Mouse (Mus musculus): Measurements from ENCODE around the gene Gm49320. TPM values are rescaled to one million over a fixed set of nuclear protein-coding genes. Genes with fewer than 3 reads are reported as not detected.

Gene Gm49320
- polyA plus RNA-seq, 1 experiment from 2014 or later = 0.34 TPM

DNA sequence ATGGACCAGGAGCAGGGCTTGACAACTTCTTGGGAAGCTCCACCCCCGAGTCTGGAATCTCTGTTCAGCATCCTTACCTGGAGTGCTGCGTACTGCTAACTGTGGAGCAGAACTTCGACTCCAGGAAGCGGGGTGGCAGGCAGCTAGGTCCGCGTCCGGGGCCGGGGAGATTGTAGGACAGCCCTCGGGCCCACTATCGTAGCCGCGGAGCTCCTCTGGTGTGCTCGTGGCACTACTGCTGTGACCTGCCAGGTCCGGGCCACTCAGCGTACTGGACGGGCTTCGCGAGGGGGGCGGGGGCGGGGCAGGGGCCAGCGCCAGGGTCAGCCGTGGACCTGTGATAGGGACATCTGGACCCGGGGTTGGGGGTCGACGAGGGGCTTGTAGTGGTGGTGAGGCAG lies 25.9 kb upstream of the Gm49320 start:
- Histone ChIP-seq H3K4me3 (replicated peaks) (peak overlapping the region; percentile 47), H3K4me2 (replicated peaks) (peak overlapping the region; percentile 96), H3K36me3 (peaks cover 9% of the 10 kb centered on the region; the same call in 1 of the 2 replicates), H3K27me3 (replicated peaks) (peaks cover 22% of the 10 kb centered on the region), H3K27ac (0 out of 2 replicates have a peak overlapping the region, but pooled peaks have one; percentile 56), H3K4me1 (replicated peaks) (peaks cover 45% of the 10 kb centered on the region), H3K9me3 (no peaks in the 10 kb centered on the region), H3K9ac (peak overlapping the region; percentile 56)
- ATAC-seq = peak; percentile 16
- WGBS = 1% methylated on average over 25 of the region's 25 CpGs

DNA sequence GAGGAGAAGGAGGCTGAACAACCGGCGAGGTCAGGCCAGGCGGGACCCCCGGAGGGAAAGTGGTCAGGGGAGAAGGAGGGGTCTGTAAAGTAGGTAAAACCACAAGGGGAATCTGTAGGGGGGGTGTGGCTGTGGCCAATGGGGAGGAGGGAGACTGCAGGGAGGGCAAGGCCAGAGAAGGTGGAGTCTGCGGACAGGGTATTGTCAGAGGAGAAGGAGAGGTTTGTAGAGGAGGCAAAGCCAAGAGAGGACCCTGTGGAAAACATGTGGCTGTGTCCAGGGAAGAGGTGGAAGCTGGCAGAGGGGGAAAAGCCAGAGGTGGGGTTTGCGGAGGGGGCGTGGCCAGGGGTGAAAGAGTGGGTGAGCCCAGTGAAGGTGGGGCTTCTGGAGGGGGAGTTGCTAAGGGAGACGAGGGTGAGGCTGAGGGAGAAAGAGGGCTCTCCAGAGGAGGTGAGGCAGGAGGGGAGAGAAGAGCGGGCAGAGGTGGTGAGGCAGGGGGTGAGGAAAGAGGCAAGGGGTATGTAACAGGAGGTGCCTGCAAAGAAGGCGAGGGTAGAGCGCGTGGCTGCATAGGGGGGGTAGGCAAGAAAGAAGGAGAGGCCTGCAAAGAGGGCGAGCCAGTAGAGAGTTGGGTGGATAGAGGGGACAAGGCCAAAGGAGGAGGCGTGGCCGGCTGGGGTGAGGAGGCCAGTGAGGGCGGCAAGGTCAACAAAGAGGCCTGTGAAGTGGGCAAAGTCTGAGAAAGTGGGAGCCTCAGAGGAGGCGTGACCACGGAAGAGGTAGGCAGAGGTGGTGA lies 25.3 kb upstream of the Gm49320 start:
- H3K9ac ChIP-seq = peak overlapping the region; percentile 56
- peaks cover 23% of the 10 kb centered on the region for H3K27me3 ChIP-seq (replicated peaks)
- peaks cover 45% of the 10 kb centered on the region for H3K4me1 ChIP-seq (replicated peaks)
- H3K4me2 ChIP-seq (replicated peaks) = peak overlapping the region; percentile 96
- no peaks in the 10 kb centered on the region for H3K9me3 ChIP-seq
- peak overlapping the region; percentile 47 for H3K4me3 ChIP-seq (replicated peaks)
- H3K27ac ChIP-seq = peak overlapping the region; percentile 81
- WGBS = 5% methylated on average over 18 of the region's 18 CpGs
- peak; percentile 76 for ATAC-seq
- peaks cover 9% of the 10 kb centered on the region; the same call in 1 of the 2 replicates for H3K36me3 ChIP-seq

DNA sequence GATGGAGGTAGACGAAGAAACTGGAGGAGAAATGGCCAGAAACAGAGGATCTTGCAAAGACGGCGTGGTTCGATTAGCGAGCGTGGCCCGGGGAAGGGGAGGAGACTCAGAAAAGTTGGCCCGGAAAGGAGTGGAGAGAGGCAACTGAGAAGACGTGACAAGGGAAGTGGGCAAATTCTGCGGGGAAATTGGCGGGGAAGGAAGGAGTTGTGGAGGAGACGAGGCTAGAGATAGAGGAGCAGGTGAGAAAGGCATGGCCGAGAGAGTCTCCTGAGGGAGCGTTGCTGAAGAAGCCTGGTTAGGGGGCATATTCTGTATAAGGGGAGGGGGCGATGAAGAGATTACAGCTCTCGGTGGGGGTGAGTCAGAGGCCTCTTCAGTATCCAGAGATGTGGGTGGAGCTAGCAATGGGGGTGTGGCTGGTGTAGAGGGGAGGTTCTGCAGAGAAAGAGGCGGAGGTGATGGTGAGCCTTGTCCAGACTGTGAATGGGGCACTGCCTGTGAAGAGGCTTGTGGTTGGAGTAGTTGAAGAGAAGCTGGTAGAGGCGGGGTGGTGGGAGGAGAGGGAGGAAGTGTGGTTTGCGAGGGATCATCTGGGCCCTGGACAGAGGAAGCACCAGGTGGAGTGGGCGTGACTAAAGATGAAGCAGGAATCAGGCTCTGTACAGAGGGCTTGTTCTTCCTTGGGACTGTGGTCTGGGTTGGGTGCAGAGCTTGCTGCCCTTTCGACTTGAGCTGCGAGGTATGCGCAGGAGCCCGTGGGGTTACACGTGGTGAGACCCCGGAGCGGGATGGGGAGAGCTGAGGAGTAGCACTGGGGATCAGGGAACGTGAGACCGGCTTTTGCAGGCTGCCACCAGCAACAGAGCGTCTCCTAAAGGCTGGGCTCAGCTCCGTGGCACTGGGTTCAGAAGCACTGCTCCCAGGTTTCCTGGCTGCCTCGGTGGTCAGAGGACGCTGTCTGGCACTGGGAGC lies 24.4 kb upstream of the Gm49320 start:
- peaks cover 23% of the 10 kb centered on the region for H3K27me3 ChIP-seq (replicated peaks)
- H3K4me2 ChIP-seq (replicated peaks) = peak overlapping the region; percentile 96
- 8% methylated on average over 33 of the region's 33 CpGs for WGBS
- peaks cover 45% of the 10 kb centered on the region for H3K4me1 ChIP-seq (replicated peaks)
- ATAC-seq = peak; percentile 80
- H3K27ac ChIP-seq = peak overlapping the region; percentile 81
- H3K4me3 ChIP-seq (replicated peaks) = peak overlapping the region; percentile 47
- no peaks in the 10 kb centered on the region for H3K9me3 ChIP-seq
- H3K9ac ChIP-seq = peak overlapping the region; percentile 56; the same call in 1 of the 2 replicates
- H3K36me3 ChIP-seq = peaks cover 7% of the 10 kb centered on the region; the same call in 1 of the 2 replicates

DNA sequence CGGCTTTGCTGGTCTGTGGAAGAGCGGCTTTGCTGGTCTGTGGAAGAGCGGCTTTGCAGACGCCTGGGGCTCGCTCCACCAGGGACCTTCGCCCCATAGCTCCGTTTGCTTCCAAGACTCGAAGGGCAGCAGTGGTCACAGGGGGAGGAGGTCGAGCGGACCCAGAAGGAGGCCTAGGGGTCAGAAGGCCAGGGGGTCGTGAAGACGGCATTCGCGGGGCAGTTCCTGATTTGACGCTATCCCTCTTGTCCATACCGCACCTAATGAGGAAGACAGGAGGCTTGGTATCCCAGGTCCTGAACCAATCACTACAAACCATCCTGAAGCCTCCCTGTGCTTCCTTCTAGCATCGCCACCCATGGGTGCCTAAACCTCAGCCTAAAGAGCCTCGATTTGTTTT lies 22.4 kb upstream of the Gm49320 start:
- Histone ChIP-seq H3K36me3 (no peaks in the 10 kb centered on the region), H3K27me3 (replicated peaks) (peaks cover 23% of the 10 kb centered on the region), H3K27ac (no peak overlapping the region), H3K4me3 (replicated peaks) (peak overlapping the region; percentile 49), H3K9me3 (no peaks in the 10 kb centered on the region), H3K4me2 (replicated peaks) (peak overlapping the region; percentile 97), H3K9ac (peak overlapping the region; percentile 57; the same call in 1 of the 2 replicates), H3K4me1 (replicated peaks) (peaks cover 45% of the 10 kb centered on the region)
- WGBS = 9% methylated on average over 18 of the region's 18 CpGs
- ATAC-seq = no peak

DNA sequence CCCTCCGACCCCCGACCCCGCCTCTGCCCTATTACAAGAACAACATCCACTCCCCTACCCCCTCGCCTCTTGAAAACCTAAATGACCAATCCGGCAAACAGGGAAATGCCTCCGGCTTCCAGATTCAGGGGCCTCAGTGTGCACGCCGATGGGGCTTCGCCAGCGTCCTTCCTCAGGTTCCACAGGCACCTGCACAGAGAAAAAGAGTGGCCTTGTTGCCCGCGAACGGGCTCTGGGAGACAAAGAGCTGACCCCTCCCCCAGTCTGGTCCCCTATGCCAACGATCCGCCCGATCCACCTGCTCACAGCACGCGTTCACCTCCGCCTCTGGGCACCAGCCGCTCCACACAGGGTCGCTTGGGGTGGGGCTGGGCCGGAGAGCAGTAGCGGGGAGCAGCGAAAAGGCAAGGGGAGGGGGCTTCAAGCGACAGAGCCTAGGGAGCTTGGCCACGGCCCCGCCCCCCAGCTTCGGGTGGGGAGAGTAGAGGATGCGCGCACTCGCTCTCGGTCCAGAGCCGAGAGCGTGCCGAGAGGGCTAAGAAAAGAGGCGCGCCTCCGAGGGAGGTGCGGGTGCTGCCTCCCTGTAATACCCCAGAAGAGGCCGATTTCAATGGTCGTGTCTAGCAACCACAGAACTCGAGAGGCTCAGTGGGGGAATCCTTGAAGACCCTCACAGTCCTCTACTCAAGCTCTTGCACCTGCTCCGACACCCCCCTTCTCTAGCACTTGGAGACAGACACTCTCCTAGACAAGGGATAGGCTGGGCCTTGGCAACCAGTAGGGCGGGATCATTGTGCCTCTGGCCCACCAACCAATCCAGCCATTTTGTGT lies 21.7 kb upstream of the Gm49320 start, which contains the start of gene Prr36:
Prr36 (minus strand) TSS at position 669 of the 831 bp plus-strand sequence.
- Histone ChIP-seq H3K9me3 (no peaks in the 10 kb centered on the region), H3K27me3 (replicated peaks) (peaks cover 23% of the 10 kb centered on the region), H3K9ac (peak within 1 kb of the TSS; percentile 57), H3K4me3 (replicated peaks) (peak within 1 kb of the TSS; percentile 49), H3K4me2 (replicated peaks) (peak within 1 kb of the TSS; percentile 97), H3K27ac (0 out of 2 replicates have a peak within 1 kb of the TSS, but pooled peaks have one; percentile 13), H3K36me3 (no peaks in the 10 kb centered on the region), H3K4me1 (replicated peaks) (peaks cover 45% of the 10 kb centered on the region)
- peak; percentile 18; the same call in 1 of the 2 replicates for ATAC-seq
- WGBS = under 1% methylated on average over 44 of the region's 44 CpGs

DNA sequence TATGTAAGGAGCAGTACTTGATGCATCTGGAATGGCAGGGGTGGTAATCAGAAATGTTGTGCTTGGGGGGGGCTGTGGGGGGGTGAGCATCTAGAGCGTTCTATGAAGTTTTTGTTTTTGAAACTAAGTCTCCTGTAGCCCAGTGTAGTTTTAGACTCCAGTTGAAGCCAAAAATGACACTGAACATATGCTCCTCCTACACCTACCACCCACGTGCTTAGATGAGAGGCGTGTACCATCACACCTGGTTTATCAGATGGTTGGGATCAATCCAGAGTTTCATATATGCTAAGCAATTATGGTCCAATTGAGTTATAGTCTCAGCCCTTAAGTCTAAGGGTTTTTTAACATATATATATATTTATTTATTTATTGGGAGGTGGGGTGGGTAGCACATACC lies 19.0 kb upstream of the Gm49320 start:
- Histone ChIP-seq H3K4me2 (replicated peaks) (no peak overlapping the region), H3K27ac (no peak overlapping the region), H3K4me3 (replicated peaks) (no peak overlapping the region), H3K9me3 (no peaks in the 10 kb centered on the region), H3K9ac (no peak overlapping the region), H3K27me3 (replicated peaks) (peaks cover 23% of the 10 kb centered on the region), H3K36me3 (no peaks in the 10 kb centered on the region), H3K4me1 (replicated peaks) (peaks cover 26% of the 10 kb centered on the region)
- ATAC-seq = no peak
- 85% methylated on average over 3 of the region's 3 CpGs for WGBS

DNA sequence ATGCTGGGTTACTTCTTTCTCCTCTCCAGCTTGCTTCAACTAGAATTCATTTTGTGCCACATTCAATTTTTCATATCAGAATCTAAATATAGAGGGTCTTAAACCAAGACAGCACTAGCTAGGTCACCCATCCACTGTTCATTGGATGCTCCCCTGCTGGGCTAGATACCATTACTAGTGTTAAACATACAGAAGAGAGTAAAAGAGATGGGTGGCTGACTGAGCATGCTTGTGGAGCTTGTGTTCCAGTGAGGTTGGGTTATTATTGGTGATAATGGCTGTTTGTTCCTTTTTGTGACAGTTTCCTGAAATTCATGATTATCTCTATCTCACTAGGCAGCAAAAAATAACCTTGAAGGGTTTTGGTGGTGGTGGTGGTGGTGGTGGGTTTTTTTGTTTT lies 16.6 kb upstream of the Gm49320 start:
- H3K27me3 ChIP-seq (replicated peaks) = peaks cover 8% of the 10 kb centered on the region
- no peak for ATAC-seq
- H3K9me3 ChIP-seq = no peaks in the 10 kb centered on the region
- no peak overlapping the region for H3K4me2 ChIP-seq (replicated peaks)
- H3K36me3 ChIP-seq = no peaks in the 10 kb centered on the region
- no peak overlapping the region for H3K9ac ChIP-seq
- no peak overlapping the region for H3K4me3 ChIP-seq (replicated peaks)
- no peak overlapping the region for H3K27ac ChIP-seq
- H3K4me1 ChIP-seq (replicated peaks) = peaks cover 9% of the 10 kb centered on the region

DNA sequence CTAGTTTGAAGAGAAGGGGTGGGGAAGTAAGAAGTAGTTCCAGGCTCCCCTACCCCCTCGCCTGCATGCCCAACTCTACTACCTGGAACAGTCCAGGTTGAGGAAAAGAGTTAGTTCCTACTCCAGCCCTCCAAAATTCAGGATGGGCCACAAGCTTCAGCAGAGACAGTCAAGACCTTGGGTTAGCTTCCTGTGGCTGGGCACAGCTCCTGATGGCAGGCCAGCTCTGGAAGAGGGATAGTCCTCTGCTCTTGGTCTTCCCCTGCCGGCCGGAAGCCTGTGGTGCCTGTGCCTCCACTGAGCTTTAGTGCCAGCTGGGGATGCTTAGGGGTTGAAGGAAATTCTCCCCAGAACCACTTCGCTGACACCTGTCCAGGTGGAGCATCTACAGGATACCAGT lies 12.3 kb upstream of the Gm49320 start:
- ATAC-seq = peak; percentile 32
- WGBS = 29% methylated on average over 4 of the region's 4 CpGs
- H3K27me3 ChIP-seq (replicated peaks) = no peaks in the 10 kb centered on the region; the same call in 1 of the 2 replicates
- H3K36me3 ChIP-seq = no peaks in the 10 kb centered on the region
- H3K4me3 ChIP-seq (replicated peaks) = peak overlapping the region; percentile 35
- no peaks in the 10 kb centered on the region for H3K9me3 ChIP-seq
- H3K9ac ChIP-seq = peak overlapping the region; percentile 35; the same call in 1 of the 2 replicates
- H3K4me1 ChIP-seq (replicated peaks) = peaks cover 4% of the 10 kb centered on the region; the same call in 1 of the 2 replicates
- H3K27ac ChIP-seq = no peak overlapping the region
- H3K4me2 ChIP-seq (replicated peaks) = peak overlapping the region; percentile 70

DNA sequence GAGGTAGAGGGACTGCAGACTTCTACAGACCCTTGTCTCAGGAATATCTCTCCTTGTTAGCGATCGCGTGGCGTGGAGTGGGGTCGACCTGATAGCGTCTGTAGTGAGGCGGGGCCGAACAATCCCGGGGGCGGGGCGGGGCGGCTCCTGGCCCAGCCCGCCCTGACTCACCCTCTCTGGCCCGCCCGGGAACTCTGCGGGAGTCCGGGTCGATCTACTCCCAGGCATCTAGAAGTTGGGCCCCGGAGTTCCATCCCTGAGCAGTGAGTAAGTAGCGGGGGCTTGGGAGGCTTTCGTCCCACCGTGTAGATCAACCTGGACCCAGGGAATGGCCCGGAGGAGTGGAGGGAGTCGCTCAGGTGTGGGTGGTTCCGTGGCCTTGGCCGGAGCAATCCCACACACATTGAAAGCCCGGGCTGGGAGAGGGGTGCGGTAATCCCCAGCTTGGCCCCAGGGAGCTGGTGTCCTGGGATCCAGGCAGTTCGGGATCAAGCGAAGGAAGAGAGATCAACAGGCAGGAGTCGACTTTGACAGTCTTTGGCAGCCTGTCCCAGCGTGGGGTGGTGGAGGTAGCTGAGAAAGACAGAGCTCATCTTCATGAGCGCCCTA lies 11.8 kb upstream of the Gm49320 start, which contains the start of gene Lrrc8e:
Lrrc8e (plus strand) TSS at position 89 of the 609 bp plus-strand sequence.
- peak; percentile 79 for ATAC-seq
- Histone ChIP-seq H3K4me2 (replicated peaks) (peak within 1 kb of the TSS; percentile 70), H3K4me3 (replicated peaks) (peak within 1 kb of the TSS; percentile 35), H3K27me3 (replicated peaks) (no peaks in the 10 kb centered on the region; the same call in 1 of the 2 replicates), H3K9me3 (no peaks in the 10 kb centered on the region), H3K27ac (no peak within 1 kb of the TSS), H3K4me1 (replicated peaks) (peaks cover 4% of the 10 kb centered on the region; the same call in 1 of the 2 replicates), H3K36me3 (no peaks in the 10 kb centered on the region), H3K9ac (peak within 1 kb of the TSS; percentile 35)
- 4% methylated on average over 33 of the region's 33 CpGs for WGBS

DNA sequence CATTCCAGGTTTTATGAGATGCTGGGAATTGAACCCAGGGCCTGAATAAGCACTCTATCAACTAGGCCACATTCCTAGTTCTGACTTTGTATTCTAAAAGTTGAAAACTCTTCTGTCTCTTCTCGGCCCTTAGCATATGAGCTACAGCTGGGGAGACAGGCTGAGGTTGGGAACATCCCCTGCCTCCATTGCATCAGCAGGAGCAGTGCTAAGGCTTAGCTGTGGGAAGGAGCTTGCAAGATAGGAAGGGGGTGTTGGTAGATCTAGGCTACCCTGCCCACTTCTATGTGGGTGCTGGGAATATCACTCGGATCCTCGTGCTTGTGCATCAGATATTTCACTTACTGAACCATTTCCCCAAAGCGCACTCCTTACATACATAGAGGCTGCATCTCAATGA lies 10.7 kb upstream of the Gm49320 start:
- Histone ChIP-seq H3K4me3 (replicated peaks) (no peak overlapping the region), H3K36me3 (no peaks in the 10 kb centered on the region), H3K27ac (no peak overlapping the region), H3K9me3 (no peaks in the 10 kb centered on the region), H3K27me3 (replicated peaks) (no peaks in the 10 kb centered on the region; the same call in 1 of the 2 replicates), H3K9ac (no peak overlapping the region), H3K4me1 (replicated peaks) (peaks cover 4% of the 10 kb centered on the region; the same call in 1 of the 2 replicates), H3K4me2 (replicated peaks) (no peak overlapping the region)
- no peak for ATAC-seq
- WGBS = 90% methylated on average over 4 of the region's 4 CpGs

DNA sequence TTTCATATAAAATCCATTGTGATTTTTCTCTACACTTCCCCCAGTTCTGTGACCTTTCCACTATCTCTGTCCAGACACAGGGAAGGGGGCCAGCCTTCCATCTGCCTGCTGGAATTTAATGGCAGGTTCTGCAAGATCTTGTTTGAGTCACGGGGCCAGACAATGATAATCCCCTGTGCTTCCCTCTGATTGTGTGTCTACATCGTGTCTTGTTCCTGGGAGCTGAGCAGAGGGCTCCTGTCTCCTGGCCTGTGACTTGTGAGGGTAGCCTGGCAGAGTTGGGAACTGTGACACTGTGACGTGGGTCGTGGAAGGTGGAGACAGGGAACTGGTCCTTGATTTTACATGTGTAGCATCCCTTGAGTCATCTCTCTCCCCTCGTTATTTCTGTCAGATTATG lies 8.9 kb upstream of the Gm49320 start:
- no peak overlapping the region for H3K4me3 ChIP-seq (replicated peaks)
- no peak for ATAC-seq
- H3K9ac ChIP-seq = no peak overlapping the region
- peaks cover 4% of the 10 kb centered on the region; the same call in 1 of the 2 replicates for H3K4me1 ChIP-seq (replicated peaks)
- H3K27me3 ChIP-seq (replicated peaks) = no peaks in the 10 kb centered on the region; the same call in 1 of the 2 replicates
- H3K27ac ChIP-seq = no peak overlapping the region
- no peaks in the 10 kb centered on the region for H3K36me3 ChIP-seq
- H3K9me3 ChIP-seq = no peaks in the 10 kb centered on the region
- H3K4me2 ChIP-seq (replicated peaks) = no peak overlapping the region
- 67% methylated on average over 5 of the region's 5 CpGs for WGBS

All from intestine, embryonic 15.5 days (tissue).